Mouse (Mus musculus) regulatory T cell (primary cell): ENCODE data around the gene Krt76.

Experiments used
- in situ Hi-C: fragments of 300-600 bp; cut with MboI, MseI; formaldehyde crosslinking; loops from one replicate; pipeline ENCODE4 v1.15.1; 2025; ENCODE audit warnings: high pct_unique_total_duplicates

Krt76 gene

DNA sequence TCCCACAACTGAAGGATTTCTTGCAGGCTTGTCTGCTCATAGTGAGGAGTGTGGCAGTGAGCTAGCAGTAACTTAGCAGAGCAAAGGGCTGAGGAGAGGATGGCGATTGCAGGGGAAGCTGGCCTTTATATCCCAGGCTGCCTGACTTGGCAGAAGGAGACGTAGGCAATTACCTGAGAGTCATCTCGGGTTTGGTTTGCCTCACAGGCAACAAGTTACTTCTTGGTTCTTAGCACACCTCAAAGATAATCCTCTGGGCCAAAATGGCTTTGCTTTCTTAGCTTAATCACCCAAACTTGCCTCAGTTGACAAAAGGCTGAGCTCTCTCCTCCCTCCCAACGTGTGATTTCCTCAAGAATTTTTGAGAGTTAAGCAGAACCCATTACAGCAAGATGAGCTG lies at the start of gene Krt76:
Krt76 (minus strand) TSS at position 101 of the 400 bp plus-strand sequence.
- in situ Hi-C loops, result loop anchor here (25.0 kb wide), 1 partner anchor 1606 kb away; the partner anchor contains the start of gene Tmprss12

DNA sequence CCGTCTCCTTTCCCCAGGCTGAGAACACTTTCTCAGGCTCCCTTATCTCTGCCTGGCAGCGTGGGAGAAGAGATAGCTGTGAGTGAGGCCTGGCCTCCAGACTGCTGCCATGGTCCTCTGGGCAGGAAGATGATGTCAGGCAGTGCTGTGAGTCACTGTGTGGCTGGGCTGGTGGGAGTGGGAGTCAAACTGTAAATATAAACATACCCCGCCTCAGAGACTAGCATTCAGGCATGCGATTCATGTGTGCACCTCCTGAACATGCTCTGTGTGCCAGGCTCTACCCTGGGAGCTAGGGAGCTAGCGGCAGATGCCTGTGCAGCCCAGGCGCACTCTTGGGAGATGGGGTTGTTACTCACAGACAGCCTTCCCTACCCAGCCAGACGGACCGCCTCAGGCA lies 49.2 kb upstream of the Krt76 start:
- in situ Hi-C loops, result no loop called here

DNA sequence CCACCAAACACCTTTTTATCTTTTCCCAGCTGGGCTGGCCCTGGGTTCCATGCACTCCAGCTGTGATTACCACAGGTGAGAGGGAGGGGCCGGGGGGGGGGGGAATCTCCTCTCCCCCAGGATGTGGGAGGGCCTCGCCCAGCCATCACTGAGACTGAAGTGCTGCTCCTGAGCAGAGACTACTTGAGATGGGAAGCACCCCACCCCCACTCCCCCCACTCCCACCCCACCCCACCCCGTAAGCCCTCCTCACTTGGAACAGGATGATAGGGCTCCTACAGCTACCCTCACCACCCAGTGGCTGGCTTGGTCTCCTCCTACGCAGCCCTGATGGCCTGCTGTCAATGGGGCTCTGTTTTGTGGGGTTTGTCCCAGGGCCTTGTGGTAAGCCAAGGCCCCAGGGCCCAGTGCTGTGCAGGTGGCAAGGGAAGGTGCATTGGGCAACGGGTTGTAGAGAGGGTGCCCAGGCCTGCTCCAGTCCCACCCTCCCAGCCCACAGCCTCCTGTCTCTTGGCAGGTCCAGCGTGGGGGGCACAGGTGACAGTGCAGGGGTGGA lies 47.6 kb upstream of the Krt76 start, which contains the start of gene Krt79:
Krt79 (minus strand) TSS at position 51 of the 556 bp plus-strand sequence.
- in situ Hi-C loops, result no loop called here

DNA sequence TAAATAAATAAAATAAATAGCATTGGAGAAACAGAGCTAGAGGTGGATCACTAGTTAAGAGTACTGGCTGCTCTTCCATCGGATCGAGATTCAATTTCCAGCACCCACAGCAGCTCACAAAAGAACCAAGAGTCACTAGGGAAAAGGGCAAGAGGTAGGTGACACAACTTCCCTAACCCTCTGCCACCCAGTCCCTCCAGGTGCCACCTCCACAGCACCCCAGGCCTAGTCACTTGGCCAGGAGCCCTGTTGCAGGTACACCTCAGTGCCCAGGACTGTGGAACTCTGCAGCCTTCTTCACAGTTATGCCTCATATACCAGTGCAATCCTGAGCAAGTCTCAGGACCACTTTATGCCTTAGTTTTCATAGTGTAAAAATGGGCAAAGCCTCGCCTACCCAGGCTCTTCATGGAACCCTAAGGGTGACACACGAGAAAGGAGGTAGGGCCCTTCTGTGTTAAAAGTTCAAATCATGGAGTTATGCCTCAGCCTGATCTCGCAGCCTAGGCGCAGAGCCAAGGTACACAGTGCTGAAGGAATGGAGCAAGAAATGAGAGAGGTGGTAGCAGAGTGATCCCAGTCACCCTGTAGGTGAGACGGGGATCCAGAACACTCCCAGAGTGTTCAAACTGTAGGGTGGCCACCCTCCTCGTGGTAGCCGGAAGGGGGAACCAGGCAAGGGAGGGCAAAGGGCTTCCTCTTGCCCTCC lies 46.0 kb upstream of the Krt76 start:
- in situ Hi-C loops, result no loop called here

DNA sequence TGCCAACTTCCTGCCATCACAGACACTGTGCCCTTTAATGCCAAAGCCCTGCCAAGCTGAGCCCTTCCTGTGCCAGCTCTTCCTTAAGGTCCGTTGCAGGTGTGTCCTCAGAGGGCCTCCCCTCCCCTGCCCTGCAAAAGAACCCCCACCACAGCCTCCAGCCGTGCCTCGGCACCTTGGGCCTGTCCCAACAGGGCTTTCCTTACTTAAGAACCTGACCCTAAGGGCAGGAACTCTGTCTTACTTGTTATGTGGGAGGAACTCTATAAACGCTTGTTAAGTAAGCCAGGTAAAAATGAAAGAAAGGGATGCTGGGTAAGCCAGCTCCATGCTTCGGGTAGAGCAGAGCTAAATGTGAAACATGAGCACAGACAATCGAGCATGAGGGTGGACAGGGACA lies 40.3 kb upstream of the Krt76 start:
- in situ Hi-C loops, result no loop called here

DNA sequence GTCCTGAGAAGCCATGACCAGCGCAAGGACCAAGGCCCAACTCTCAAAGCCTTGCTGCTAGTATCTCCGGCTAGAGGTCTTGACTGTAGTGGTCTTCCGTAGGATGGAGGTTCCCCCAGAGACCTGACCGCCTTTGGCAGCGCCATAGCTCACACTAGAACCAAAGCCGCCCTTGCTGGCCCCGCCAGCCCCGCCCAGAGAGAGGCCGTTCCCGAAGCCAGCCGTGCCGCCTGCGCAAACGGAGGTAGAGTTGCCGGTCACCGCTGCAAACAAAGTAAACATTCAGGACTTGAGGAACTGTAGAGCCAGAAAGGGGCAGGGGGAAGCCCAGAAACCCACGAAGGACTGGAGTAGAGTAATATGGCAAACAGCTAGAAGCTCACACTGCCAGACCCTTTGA lies 36.9 kb upstream of the Krt76 start:
- in situ Hi-C loops, result no loop called here

DNA sequence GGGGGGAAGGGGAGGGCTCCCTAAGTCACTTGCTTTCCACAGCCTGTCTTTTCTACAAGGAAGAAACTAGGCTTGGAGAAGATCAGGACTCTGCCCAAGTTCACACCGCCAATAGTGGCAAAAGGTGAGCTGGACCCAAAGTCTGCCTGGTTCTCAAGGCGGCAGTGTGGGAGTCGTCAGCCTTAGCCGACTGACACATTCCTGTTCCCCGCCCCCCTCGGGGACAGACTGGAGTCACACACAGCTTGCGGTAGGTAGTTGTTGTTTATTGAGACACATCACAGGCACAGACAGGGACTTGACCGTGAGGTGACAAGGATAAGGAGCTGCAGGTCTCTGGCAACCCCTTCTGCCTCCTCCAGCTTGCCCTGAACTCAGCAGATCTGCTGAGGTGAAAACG lies 36.4 kb upstream of the Krt76 start:
- in situ Hi-C loops, result no loop called here

DNA sequence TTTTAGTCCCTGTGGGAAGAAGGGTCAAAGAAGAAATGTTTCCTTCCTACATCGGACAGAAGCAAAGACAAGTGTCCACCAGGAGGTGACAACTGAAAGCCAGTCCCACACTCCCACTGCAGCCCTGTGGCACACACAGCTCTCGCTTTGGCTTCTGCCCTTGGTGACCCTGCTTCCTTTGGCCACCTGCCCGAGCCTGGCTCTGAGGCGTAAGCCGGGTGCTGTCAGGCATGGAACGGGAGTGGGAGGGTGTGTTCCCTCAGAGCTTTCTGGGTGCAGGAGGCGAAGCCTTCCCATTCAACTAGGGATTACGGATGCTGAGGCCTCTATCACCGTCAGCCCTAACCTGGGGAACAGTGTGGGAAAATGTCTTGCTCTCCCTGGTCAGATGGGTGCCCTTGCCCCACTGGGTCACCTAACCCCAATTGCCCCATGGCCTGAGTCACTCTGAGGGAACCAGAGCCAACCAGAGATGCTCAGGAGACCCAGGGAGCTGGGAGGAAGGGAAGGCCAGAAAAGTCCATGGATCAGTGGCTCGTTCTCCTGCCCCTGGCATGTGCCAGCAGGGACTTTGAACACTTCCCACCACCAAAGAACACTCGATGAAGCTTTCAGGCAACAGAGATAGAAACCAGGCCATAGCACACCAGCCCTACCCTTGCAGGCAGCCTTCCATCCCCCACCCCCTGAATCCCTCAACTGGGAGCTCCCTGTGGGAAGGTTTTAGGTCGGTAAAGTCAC lies 34.8 kb upstream of the Krt76 start:
- in situ Hi-C loops, result no loop called here

DNA sequence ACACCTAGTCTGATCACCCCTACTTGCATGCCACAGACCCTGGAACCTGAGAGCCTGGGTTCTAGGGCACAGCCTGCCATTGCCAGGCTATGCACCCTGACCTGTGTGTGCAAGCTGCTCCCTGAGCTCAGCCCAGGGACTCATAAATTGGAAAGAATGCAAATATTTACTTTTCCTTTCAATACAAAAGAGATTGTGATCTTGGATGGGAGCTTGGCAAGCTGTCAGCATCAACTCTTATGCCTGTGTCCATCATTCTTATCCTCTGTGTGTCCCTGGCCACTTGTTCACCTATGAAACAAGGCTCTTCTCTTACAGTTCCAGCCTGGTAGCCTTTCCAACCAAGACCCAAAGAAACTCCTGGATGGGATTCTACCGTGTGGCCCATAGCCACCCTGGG lies 32.3 kb upstream of the Krt76 start:
- in situ Hi-C loops, result no loop called here

DNA sequence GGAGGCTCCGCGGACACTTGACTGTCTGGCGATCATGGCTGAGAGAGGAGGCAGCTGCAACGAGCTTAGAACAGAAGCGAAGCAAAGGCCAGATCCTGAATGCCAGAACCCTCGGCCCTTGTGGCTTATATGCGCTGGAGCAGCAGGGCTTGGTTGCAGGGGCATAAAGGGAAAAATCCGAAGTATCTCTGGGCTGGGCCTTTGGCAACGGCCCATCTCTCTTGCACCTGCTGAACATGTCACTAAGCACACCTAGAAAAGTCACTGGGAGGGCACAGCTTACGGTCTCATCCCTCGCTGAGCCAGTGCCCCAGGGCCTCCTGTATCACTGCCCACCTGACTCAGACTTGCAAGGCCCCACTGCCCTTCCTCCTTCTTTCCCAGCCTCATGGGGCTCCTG lies 31.9 kb upstream of the Krt76 start, which contains the start of gene Krt4:
Krt4 (minus strand) TSS at position 101 of the 400 bp plus-strand sequence.
- in situ Hi-C loops, result no loop called here

DNA sequence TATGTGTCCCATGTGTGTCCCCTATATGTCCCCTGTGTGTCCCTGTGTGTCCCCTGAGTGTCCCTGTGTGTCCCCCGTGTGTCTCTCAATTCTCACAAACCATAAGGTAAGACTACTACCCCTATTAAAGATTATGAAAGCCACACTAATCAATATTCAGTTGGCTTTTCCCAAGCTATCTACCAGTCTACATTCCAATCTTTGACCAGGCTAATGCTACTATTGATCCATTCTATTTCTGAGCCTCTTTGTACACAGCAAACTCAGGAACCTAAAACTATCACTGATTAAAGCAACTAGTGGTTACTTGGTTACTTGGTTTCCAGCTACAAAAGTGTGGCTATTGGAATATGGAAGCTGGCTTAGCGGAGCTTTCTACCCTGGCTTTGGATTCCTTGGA lies 29.6 kb upstream of the Krt76 start:
- in situ Hi-C loops, result no loop called here

DNA sequence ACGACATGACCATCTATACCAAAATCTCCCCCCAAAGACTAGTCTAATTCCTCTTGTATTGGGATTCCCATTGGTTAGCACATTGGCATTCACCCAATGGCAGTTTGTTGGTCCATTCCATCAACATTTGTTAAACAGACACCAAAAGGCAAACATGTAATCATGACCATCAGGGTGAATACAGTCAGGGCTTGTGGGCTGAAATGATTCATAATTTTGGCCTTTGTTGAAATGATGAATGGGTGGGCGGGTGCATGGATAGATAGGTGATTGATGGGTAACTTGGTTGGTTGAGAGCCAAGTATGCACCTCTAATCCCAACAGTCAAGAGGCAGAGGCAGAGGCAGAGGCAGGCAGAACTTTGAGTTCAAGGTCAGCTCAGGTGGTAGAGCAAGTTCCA lies 23.4 kb upstream of the Krt76 start:
- in situ Hi-C loops, result no loop called here

DNA sequence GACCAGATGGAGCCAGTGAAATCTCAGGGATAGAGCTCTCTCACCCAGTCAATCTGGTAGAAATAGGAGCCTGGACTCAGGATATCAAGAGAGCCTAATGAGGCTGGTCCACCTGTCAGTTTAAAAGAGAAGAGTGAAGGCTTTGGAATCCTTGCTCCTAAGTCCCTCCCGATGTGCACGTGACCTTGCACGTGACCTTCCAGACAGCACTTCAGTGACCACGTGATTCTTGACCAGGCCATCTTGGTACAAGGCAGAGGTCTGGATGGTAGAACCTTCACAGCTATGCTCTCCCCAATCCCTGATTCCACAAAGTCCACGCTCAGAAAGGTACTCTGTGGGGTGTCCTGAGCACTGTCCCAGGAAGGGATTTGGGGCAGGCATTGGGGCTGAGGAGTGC lies 12.1 kb upstream of the Krt76 start:
- in situ Hi-C loops, result no loop called here

DNA sequence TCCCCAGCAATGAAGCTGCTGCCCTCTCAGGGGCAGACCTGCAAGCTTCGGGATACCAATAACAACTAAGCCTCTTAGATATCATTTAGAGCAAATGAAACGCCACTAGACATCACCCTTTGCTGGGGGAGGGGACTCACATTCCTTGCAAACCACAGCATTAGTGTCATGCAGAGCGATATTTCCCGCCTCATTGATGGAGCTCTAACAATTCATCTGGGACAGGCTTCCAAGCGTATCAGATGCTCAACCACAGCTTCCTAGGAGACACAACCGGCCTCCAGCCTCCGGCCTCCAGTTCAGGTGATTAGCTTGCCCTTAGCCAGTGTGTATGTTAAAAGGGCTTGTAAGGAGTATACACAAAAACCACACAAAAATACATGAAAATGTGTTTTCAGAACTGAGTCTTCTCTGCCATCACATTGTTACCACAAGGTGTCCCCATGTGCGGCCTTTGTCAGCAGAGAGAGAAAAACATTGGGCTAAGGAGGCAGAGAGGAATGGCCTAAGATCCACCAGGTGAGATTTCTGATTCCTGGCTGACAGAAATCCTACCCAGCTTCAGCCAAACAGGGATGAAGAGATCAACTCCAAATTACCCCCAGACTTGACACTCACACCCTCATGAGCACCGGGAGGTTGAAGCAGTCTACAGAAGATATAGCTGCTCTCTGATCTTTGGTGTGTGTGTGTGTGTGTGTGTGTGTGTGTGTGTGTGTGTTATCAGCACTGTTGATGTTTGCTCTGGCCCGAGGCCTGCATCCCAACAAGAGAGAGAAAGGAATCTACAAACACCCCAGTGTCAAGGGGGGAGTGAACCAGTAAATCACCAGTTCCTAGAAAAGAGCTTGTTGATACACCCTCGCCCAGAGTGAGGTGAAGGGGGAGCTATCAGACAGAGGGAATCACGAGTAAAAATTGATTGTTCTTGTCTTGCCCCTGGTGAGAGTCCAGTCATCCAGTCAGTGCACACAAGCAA lies 9.7 kb upstream of the Krt76 start:
- in situ Hi-C loops, result no loop called here

DNA sequence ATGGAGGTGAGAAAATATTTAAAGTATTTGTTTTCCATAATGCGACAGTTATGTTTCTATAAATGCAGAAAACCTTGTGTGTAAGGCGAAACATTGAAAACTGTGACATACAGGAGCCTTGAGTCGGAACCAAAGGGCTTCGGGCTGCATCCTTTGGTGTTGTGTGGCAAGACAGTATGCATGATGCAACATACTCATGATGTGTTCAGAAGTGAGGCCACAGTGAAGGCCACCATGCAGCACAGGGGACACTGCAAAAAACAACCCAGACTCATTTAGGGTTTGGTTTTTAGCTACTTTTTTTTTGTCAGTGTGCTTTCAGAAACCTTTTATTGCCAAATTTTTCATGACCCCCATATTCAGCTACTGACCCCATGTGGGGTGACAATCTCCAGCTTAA lies 2.5 kb upstream of the Krt76 start:
- in situ Hi-C loops, result loop anchor here (25.0 kb wide), 1 partner anchor 1608 kb away; the partner anchor contains the start of gene Tmprss12

DNA sequence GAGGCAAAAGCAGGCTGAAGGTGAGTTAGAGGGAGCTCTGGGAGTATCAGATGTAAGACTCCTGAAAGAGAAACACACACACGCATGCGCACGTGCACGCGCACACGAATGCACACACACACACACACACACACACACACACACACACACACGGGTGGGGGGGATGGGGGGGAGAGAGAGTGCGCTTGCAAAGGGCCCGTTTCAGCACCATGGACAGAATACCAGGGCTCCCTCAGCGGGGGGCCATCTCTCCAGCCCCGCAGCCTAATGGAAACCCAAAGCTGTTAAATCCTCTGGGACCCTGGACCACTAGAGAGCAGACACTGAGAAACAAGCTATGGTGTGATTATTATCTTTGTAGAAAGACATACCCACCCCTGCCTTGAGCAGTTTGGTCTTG lies 12.9 kb downstream of the Krt76 start:
- in situ Hi-C loops, result loop anchor here (25.0 kb wide), 1 partner anchor 1592 kb away; the partner anchor contains the start of gene Tmprss12

DNA sequence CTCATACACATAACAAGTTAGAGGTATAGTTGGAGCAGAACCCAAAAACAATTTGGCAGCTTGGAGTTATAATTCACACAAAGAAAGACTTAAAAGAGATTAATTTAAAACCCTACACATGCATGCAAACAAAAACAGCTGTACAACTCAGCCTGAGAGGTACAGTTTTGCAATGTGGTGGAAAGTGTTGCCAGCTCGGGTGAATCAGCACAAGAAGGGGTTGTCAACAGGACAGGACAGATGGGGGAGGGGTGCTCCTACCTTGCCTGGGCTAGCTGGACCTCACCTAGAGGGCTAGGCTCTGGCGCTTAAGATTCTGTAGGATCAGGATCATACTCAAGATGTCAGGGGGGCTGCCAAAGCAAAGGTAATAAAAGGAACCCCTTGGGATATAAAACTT lies 14.7 kb downstream of the Krt76 start:
- in situ Hi-C loops, result loop anchor here (25.0 kb wide), 1 partner anchor 1591 kb away; the partner anchor contains the start of gene Tmprss12

DNA sequence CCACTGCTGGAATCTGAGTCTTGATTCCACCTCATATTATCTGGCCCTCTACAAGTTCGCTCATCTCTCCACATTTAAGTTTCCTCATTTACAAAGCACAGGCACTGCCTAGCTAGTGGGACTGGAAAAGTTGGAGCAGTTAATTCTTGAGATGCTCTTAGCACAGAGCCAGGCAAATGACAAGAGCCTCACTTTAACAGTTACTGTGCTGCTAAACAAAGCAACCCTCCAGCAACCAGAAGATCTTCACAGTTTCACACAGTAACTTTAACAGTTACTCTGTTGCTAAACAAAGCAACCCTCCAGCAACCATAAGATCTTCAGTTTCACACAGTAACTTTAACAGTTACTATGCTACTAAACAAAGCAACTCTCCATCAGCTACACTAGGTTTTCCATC lies 18.3 kb downstream of the Krt76 start:
- in situ Hi-C loops, result no loop called here

DNA sequence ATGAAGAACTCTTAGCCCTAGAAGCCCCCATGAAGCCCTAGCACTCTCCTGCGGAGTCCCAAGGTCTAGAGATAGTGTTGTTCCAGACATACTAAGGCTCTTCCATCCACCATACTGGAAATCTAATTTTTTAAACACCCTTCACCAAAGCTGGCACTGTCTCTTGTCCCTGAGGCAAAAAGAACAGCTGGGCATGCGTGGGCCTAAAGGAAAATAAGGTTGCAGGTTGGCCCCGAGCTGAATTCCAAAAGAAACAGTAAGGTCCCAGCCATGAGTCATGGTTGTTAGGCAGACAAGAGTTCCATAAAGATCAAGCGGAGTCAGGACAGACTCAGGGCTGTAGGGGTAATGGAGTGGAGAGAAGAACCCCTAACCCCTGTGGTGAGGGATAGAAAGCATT lies 19.5 kb downstream of the Krt76 start:
- in situ Hi-C loops, result no loop called here

DNA sequence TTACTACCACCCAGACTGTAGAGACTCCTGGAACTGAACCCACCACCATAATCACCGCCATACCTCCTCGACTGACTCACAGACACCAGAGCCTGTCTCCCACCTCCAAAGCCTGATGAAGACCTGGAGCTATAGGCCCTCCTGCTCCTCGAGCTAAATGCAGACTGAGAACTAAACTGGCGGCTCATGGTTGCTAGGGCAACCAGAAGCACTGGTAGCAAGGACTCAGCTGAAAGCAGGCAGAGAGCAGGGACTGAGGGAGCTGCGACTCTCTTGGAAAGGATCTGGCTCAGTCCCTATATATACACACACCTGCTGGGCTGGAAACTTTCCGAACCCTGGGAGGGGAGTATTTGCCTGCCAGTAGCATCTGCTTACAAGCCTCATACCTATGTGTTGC lies 23.3 kb downstream of the Krt76 start, which contains the start of gene Krt77:
Krt77 (minus strand) TSS at position 275 of the 400 bp plus-strand sequence.
- in situ Hi-C loops, result no loop called here

DNA sequence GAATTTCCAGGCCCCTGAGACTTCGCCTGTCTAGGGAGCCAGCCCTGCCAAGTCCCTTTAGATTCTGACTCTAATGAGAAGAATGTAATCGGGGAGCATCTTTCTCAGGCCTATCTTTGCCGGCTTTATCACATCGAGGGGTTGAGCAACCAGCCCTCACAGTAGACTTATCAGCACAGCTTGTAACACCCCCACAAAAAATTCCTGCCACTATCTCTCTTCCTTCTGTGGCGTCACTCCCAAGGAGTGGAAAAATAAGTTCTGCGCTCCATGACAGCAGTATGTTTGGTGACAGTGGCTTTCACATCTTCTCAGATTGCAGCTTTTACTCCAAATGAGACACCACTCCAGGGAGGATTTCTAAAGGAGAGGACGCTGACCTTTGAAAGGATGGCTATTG lies 26.0 kb downstream of the Krt76 start:
- in situ Hi-C loops, result no loop called here
